Mouse (Mus musculus): Measurements from ENCODE around the gene Nprl2. TPM values are rescaled to one million over a fixed set of nuclear protein-coding genes. Genes with fewer than 3 reads are reported as not detected.
"Not testable (repeated sequence)": the region's sequence is repeated elsewhere in the genome, so short reads cannot be mapped to it uniquely, and the experiment has no call there.

Gene Nprl2
- polyA plus RNA-seq, 1 experiment from 2014 or later = 48.6 TPM

- under 1% methylated on average over 48 of the region's 53 CpGs for WGBS
- H3K9me3 ChIP-seq (ENCODE audit: control insufficient read depth, low read length) = no peaks in the 10 kb centered on the region
- peak overlapping the region; percentile 86 for H3K9ac ChIP-seq (ENCODE audit: low read depth, low read length)
- no peaks in the 10 kb centered on the region for H3K27me3 ChIP-seq (ENCODE audit: control insufficient read depth, insufficient read depth, low read length)
- peak overlapping the region; percentile 87 for H3K4me2 ChIP-seq (replicated peaks; ENCODE audit: low read depth, low read length)
- peak overlapping the region; percentile 63 for H3K4me3 ChIP-seq (ENCODE audit: low read length)
- peaks cover 49% of the 10 kb centered on the region for H3K4me1 ChIP-seq (ENCODE audit: control insufficient read depth, insufficient read depth, low read length)
- peak; percentile 88 for ATAC-seq (ENCODE audit: low FRiP score, low TSS enrichment)
- peak overlapping the region; percentile 97 for H3K27ac ChIP-seq (ENCODE audit: low read depth, low read length)
- peaks cover 30% of the 10 kb centered on the region for H3K36me3 ChIP-seq (ENCODE audit: control insufficient read depth, insufficient read depth, low read length)
These were observed 12.3 kb downstream of the Nprl2 start for GRCm38 (mm10) chr9:107554319-107554825.

GRCm38 (mm10) chr9:107555031-107555457 lies 13.0 kb downstream of the Nprl2 start:
- peak overlapping the region; percentile 63 for H3K4me3 ChIP-seq (ENCODE audit: low read length)
- peak overlapping the region; percentile 86 for H3K9ac ChIP-seq (ENCODE audit: low read depth, low read length)
- H3K4me1 ChIP-seq (ENCODE audit: control insufficient read depth, insufficient read depth, low read length) = peaks cover 49% of the 10 kb centered on the region
- ATAC-seq (ENCODE audit: low FRiP score, low TSS enrichment) = peak; percentile 47
- peaks cover 37% of the 10 kb centered on the region for H3K36me3 ChIP-seq (ENCODE audit: control insufficient read depth, insufficient read depth, low read length)
- peak overlapping the region; percentile 97 for H3K27ac ChIP-seq (ENCODE audit: low read depth, low read length)
- no peaks in the 10 kb centered on the region for H3K27me3 ChIP-seq (ENCODE audit: control insufficient read depth, insufficient read depth, low read length)
- under 1% methylated on average over 23 of the region's 23 CpGs for WGBS
- H3K4me2 ChIP-seq (replicated peaks; ENCODE audit: low read depth, low read length) = peak overlapping the region; percentile 87
- H3K9me3 ChIP-seq (ENCODE audit: control insufficient read depth, low read length) = no peaks in the 10 kb centered on the region

GRCm38 (mm10) chr9:107555701-107556100 lies 13.7 kb downstream of the Nprl2 start:
- H3K9me3 ChIP-seq (ENCODE audit: control insufficient read depth, low read length) = no peaks in the 10 kb centered on the region
- no peak for ATAC-seq (ENCODE audit: low FRiP score, low TSS enrichment)
- peak overlapping the region; percentile 97 for H3K27ac ChIP-seq (ENCODE audit: low read depth, low read length)
- H3K27me3 ChIP-seq (ENCODE audit: control insufficient read depth, insufficient read depth, low read length) = no peaks in the 10 kb centered on the region
- H3K4me2 ChIP-seq (replicated peaks; ENCODE audit: low read depth, low read length) = peak overlapping the region; percentile 87
- WGBS = 45% methylated on average over 2 of the region's 2 CpGs
- H3K4me3 ChIP-seq (ENCODE audit: low read length) = peak overlapping the region; percentile 63
- H3K9ac ChIP-seq (ENCODE audit: low read depth, low read length) = peak overlapping the region; percentile 86
- H3K36me3 ChIP-seq (ENCODE audit: control insufficient read depth, insufficient read depth, low read length) = peaks cover 44% of the 10 kb centered on the region
- H3K4me1 ChIP-seq (ENCODE audit: control insufficient read depth, insufficient read depth, low read length) = peaks cover 46% of the 10 kb centered on the region

- no peaks in the 10 kb centered on the region for H3K9me3 ChIP-seq (ENCODE audit: control insufficient read depth, low read length)
- no peaks in the 10 kb centered on the region for H3K27me3 ChIP-seq (ENCODE audit: control insufficient read depth, insufficient read depth, low read length)
- H3K4me1 ChIP-seq (ENCODE audit: control insufficient read depth, insufficient read depth, low read length) = peaks cover 40% of the 10 kb centered on the region
- peak overlapping the region; percentile 63; the same call in 1 of the 2 replicates for H3K4me3 ChIP-seq (ENCODE audit: low read length)
- peak overlapping the region; percentile 87 for H3K4me2 ChIP-seq (replicated peaks; ENCODE audit: low read depth, low read length)
- no peak for ATAC-seq (ENCODE audit: low FRiP score, low TSS enrichment)
- WGBS = 71% methylated on average over 3 of the region's 3 CpGs
- peaks cover 50% of the 10 kb centered on the region for H3K36me3 ChIP-seq (ENCODE audit: control insufficient read depth, insufficient read depth, low read length)
- H3K9ac ChIP-seq (ENCODE audit: low read depth, low read length) = no peak overlapping the region
- H3K27ac ChIP-seq (ENCODE audit: low read depth, low read length) = no peak overlapping the region
These were observed 14.3 kb downstream of the Nprl2 start for GRCm38 (mm10) chr9:107556346-107556745.

- no peaks in the 10 kb centered on the region for H3K27me3 ChIP-seq (ENCODE audit: control insufficient read depth, insufficient read depth, low read length)
- H3K36me3 ChIP-seq (ENCODE audit: control insufficient read depth, insufficient read depth, low read length) = peaks cover 57% of the 10 kb centered on the region
- WGBS = under 1% methylated on average over 34 of the region's 46 CpGs
- H3K27ac ChIP-seq (ENCODE audit: low read depth, low read length) = peak within 1 kb of the TSS; percentile 63; the same call in 1 of the 2 replicates
- peak; percentile 93 for ATAC-seq (ENCODE audit: low FRiP score, low TSS enrichment)
- H3K9me3 ChIP-seq (ENCODE audit: control insufficient read depth, low read length) = no peaks in the 10 kb centered on the region
- H3K9ac ChIP-seq (ENCODE audit: low read depth, low read length) = peak within 1 kb of the TSS; percentile 78
- peak within 1 kb of the TSS; percentile 78 for H3K4me2 ChIP-seq (replicated peaks; ENCODE audit: low read depth, low read length)
- H3K4me1 ChIP-seq (ENCODE audit: control insufficient read depth, insufficient read depth, low read length) = peaks cover 14% of the 10 kb centered on the region
- H3K4me3 ChIP-seq (ENCODE audit: low read length) = peak within 1 kb of the TSS; percentile 91
These were observed 21.1 kb downstream of the Nprl2 start, which contains the start of gene Tusc2 for GRCm38 (mm10) chr9:107563029-107563581. Gene Tusc2 (plus strand): TSS chr9:107563255.

- not testable (repeated sequence) for H3K27me3 ChIP-seq (ENCODE audit: control insufficient read depth, insufficient read depth, low read length); H3K4me3 ChIP-seq (ENCODE audit: low read length); H3K9ac ChIP-seq (ENCODE audit: low read depth, low read length); H3K4me2 ChIP-seq (replicated peaks; ENCODE audit: low read depth, low read length); ATAC-seq (ENCODE audit: low FRiP score, low TSS enrichment); H3K9me3 ChIP-seq (ENCODE audit: control insufficient read depth, low read length); H3K27ac ChIP-seq (ENCODE audit: low read depth, low read length)
- H3K36me3 ChIP-seq (ENCODE audit: control insufficient read depth, insufficient read depth, low read length) = peaks cover 34% of the 10 kb centered on the region
- WGBS = 49% methylated on average over 5 of the region's 5 CpGs
- H3K4me1 ChIP-seq (ENCODE audit: control insufficient read depth, insufficient read depth, low read length) = peaks cover 23% of the 10 kb centered on the region
These were observed 23.5 kb downstream of the Nprl2 start for GRCm38 (mm10) chr9:107565556-107565955.

GRCm38 (mm10) chr9:107566041-107566709 lies 24.1 kb downstream of the Nprl2 start:
- Histone ChIP-seq H3K9ac (ENCODE audit: low read depth, low read length) (no peak overlapping the region), H3K4me2 (replicated peaks; ENCODE audit: low read depth, low read length) (peak overlapping the region; percentile 83; the same call in 1 of the 2 replicates), H3K4me1 (ENCODE audit: control insufficient read depth, insufficient read depth, low read length) (peaks cover 29% of the 10 kb centered on the region), H3K27me3 (ENCODE audit: control insufficient read depth, insufficient read depth, low read length) (no peaks in the 10 kb centered on the region), H3K27ac (ENCODE audit: low read depth, low read length) (peak overlapping the region; percentile 77; the same call in 1 of the 2 replicates), H3K9me3 (ENCODE audit: control insufficient read depth, low read length) (no peaks in the 10 kb centered on the region), H3K4me3 (ENCODE audit: low read length) (no peak overlapping the region), H3K36me3 (ENCODE audit: control insufficient read depth, insufficient read depth, low read length) (peaks cover 34% of the 10 kb centered on the region)
- no peak for ATAC-seq (ENCODE audit: low FRiP score, low TSS enrichment)
- 57% methylated on average over 15 of the region's 15 CpGs for WGBS

GRCm38 (mm10) chr9:107566855-107567254 lies 24.8 kb downstream of the Nprl2 start:
- WGBS = 68% methylated on average over 3 of the region's 3 CpGs
- no peaks in the 10 kb centered on the region for H3K27me3 ChIP-seq (ENCODE audit: control insufficient read depth, insufficient read depth, low read length)
- no peak for ATAC-seq (ENCODE audit: low FRiP score, low TSS enrichment)
- 0 out of 2 replicates have a peak overlapping the region, but pooled peaks have one; percentile 5 for H3K9ac ChIP-seq (ENCODE audit: low read depth, low read length)
- H3K9me3 ChIP-seq (ENCODE audit: control insufficient read depth, low read length) = no peaks in the 10 kb centered on the region
- peaks cover 32% of the 10 kb centered on the region for H3K4me1 ChIP-seq (ENCODE audit: control insufficient read depth, insufficient read depth, low read length)
- H3K4me3 ChIP-seq (ENCODE audit: low read length) = no peak overlapping the region
- peak overlapping the region; percentile 83; the same call in 1 of the 2 replicates for H3K4me2 ChIP-seq (replicated peaks; ENCODE audit: low read depth, low read length)
- H3K27ac ChIP-seq (ENCODE audit: low read depth, low read length) = peak overlapping the region; percentile 77; the same call in 1 of the 2 replicates
- H3K36me3 ChIP-seq (ENCODE audit: control insufficient read depth, insufficient read depth, low read length) = peaks cover 34% of the 10 kb centered on the region
